Mouse (Mus musculus) heart, postnatal 0 days (tissue): ENCODE results near the gene Fzd5.

Experiments used
- CTCF ChIP-seq: IDR thresholded peaks from 2 replicates; pipeline ENCODE4 v1.5.1; 2016; ENCODE audit warnings: antibody characterized with exemption, control low read depth, low read depth
- EP300 ChIP-seq: IDR thresholded peaks from 2 replicates; pipeline ENCODE4 v1.6.1; 2016; ENCODE audit warnings: antibody characterized with exemption, low read depth

DNA sequence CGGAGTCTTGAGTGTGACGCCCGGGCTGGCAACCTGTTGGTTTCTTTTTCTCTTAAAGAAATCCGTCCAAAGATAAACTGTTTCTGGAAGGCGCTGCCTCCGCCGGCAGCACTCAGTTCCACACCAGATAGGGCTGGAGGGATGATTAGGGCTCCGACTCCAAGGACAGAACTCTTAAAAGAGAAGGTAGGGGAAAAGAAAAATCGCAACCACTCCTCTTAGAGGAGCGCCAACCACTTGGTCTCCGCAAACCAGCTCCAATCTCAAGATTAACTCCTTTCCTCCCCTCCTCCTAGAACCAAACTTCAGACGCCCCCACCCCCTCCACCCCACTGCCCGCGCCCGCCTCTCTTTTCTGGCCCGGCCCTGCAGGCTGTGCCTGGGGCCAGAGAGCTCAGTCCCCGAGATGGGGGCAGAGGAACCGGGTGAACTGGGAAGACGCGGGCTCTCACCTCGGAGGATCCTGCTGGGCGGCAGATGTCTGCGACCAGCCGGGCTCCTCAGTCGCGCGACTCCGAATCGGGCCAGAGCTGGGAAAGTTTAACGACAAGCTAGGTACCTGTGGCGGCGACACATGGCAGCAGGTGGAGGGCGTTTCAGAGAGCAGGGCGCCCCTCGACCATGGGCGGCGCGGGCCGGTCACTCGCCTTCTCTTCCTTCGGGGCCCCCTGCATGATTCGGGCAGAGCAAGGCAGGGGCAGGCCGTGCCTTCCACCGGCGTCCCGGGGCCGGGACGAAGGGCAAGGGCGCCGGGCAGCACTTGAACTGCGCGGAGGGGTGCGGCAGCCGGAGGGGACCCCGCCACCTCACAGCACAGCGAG lies 660 bp downstream of the Fzd5 start:
- TF ChIP-seq CTCF (no peak), EP300 (no peak)
